Mouse (Mus musculus) erythroblast, embryonic 14.5 days (primary cell): ENCODE data around the gene Dip2b.

Experiments
- GATA1 ChIP-seq: IDR thresholded peaks from 2 replicates; pipeline ENCODE4 v1.6.1; 2012; ENCODE audit warnings: low read length, inconsistent platforms, mixed read lengths
- TAL1 ChIP-seq: IDR thresholded peaks from 3 replicates; pipeline ENCODE4 v1.6.1; 2012; ENCODE audit warnings: low read length, inconsistent platforms, mixed read lengths

- TF ChIP-seq TAL1 (no peak), GATA1 (no peak)
Measured at GRCm38 (mm10) chr15:100038470-100038971, at the start of gene Dip2b.
